Mouse (Mus musculus) liver (tissue): ENCODE results near the gene Sptan1.
A peak's percentile ranks its signal among the peaks of the same experiment; 100 is the strongest.

Experiments
- DNase-seq: peaks from one replicate; pipeline ENCODE4 v3.0.0-alpha.2; 2020; ENCODE audit warnings: mixed read lengths

The Sptan1 gene

DNA sequence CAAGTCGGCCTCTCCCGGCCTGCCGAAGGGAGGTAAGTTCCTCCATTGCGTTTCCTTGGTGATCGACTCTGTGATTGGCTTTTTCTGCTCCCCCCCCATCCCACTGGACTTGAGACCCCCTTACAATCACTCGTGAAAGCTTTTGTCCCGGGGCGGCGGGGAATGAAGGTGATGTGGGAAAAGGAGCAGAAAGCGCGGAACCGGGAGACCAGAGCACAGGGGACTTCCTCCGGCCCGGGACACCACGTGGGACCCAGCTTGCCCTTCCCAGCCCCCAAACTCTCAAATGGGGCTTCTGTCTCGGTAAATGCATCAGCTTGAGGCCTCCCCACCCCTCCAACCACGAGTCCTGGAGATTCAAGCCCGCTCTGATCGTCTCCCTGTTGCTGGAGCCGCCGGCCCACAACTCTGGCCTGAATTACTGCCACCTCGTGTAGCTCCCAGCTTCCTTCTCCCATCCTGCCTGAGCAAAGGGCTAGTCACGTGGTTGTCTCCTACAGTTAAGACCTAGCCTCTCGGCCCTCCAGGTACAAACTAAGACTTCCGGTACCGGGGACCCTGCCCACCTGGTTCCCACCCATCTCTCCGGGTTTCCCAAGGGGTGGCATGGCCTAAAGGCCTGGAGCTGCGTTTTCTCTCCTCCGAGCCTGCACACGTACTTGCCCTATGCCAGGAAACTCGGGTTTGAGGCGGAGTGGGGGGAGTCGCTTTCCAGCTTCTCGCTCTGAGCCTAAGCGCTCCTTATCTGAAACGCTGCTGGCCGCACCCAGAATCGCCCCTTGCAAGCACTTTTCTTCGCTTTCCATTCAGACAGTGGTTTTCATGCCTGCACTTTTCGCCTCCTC is 97.1 kb downstream of the Sptan1 start:
- DNase-seq: peak; percentile 81

DNA sequence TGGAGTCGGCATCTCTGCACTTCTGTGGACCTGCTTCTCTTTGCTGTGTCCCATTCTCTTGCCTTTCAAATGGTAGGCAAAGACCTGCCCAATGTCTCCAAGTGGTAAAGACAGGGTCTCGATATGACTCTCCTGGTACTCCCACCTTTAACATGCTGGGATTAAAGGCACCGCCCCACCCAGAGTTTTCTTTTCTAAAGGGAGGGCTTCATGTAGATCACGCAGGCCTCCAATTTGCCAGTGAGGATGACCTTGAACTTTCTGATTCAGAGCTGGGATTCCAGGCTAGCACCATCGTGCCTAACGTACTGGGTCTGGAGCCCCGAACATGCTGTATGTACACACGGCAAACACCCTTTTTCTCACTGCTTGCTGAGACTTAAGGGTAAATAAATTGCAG is 97.9 kb downstream of the Sptan1 start:
- no peak for DNase-seq

DNA sequence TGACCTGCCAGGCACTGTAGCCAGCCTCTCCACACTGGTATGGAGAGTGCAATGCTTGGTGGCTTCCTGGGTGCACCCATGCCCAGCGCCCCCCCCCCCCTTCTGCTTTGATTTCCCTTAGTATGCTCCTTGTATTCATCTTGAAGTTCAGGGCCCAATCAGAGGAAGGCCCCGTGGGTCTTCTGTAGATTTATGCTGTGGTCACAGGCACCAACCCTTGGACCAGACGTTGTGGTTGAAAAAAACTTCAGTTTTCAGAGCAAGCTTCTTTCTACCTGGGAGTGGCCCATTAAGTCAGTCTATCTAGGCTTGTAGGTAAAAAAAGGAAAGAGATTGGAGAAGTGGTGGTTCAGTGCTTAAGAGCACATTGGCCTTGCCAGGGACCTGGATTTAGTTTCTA is 98.4 kb downstream of the Sptan1 start:
- DNase-seq: no peak

DNA sequence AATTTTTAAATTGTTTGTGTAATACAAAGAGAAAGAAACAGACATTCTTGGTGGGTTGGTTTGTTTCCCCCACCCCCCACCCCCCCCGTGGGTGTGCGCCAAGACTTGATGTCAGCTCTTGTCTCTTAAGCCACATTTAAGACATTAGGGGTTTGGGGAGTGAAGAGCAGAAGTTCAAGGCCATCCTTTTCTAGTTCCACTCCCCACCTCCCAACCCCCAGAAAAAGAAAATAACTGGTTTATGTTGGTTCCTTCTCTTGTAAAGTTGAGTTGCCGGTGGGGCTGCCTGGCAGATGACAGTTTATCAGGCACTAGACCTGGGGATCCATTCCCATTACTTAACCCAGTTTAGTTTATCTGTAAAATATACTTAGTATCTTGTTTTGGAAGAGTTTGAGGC is 98.9 kb downstream of the Sptan1 start:
- no peak for DNase-seq

DNA sequence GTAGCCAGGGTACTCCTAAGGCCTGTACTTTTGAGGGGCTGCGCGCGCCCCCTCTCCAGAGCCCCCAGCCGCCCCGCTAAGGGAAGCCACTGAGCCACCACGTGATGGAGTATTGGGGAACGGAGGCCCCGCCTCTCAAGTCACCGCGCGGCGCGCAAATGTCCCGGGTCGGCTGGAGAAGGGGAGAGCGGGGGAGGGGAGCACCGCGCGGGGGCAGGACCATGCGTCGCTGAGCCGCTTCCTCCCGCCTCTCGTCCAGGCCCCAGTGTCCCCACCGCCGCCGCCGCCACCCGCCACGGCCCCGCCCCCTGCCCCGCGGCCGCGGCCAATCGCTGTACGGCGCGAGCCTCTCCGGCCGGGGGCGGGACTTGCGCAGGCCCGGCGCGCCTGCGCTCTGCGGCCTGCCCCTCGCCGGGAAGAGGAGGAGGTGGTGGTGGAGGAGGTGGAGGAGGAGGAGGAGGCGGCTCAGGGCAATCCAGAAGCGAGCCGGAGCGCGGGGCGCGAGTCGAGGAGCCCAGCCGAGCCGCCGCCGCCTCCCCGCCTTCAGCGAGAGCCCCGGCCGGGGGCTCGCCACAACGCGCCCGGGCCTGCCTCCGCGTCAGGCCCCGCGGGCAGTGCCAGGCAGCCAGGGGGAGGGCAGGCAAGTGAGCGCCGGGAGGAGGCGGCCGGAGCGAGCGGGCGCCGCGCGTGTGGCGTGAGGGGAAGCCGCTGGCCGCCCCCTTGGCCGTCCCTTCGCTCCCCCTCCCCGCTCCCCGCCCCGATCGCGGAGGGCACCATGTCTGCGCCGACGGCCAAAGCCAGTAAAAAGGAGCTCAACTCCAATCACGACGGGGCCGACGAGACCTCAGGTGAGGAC is 100.9 kb downstream of the Sptan1 start:
- DNase-seq: peak; percentile 97

DNA sequence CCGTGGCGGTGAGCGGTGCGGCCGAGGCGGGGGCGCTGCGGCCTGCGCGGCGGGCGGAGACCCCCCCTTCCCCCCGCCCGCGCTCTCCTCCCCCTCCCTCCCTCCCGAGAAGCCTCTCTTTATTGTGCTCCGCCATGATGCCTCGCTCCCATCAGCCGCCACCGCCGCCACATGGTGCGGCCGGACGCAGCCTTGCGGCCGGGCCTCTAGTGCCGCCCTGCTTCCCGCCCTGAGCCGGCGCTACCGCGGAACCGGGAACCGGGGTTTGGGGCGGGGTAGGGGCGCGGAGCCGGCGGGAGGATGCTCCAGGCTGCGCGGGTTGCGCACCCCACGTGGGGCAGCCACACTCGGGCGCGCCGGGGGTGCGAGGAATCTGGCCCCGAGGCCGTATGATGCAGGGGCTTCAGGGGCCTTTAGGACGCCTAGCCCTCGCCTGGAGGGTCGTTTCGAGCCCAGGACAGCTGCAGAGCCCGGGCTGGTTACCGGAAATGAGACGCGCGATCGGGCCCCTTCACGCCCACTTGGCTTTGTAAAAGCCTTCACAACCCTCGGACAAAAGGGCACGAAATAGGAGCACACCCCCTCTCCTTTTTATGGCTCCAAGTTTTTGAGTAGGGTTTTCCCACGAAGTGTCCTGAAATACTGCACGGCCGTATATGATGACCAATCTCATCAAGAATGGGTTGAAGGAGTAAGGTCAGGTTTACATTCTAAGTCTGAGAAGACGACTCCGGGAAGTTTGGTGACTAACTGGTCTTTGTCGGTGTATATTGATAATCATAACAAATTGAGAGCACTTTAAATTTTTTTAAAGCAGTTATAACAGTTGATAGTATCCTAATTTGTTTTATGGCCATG is 101.9 kb downstream of the Sptan1 start:
- DNase-seq: peak; percentile 58

DNA sequence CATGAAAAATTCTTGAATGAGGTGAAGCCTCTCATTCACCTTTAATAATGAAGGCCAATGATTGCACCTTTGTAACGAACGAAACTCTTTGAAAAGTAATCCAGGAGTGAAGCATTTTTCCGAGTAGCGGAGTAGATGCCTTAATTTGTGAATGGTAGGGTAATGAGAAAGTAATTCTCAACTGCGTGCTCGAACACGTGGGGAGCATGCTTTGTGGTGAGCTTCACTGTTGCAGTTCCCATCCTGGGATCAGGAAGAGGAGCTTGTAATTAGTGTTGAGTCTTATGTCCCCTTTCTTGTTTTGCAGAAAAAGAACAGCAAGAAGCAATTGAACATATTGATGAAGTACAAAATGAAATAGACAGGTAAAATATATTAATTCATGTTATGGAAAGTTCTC is 102.6 kb downstream of the Sptan1 start:
- no peak for DNase-seq

DNA sequence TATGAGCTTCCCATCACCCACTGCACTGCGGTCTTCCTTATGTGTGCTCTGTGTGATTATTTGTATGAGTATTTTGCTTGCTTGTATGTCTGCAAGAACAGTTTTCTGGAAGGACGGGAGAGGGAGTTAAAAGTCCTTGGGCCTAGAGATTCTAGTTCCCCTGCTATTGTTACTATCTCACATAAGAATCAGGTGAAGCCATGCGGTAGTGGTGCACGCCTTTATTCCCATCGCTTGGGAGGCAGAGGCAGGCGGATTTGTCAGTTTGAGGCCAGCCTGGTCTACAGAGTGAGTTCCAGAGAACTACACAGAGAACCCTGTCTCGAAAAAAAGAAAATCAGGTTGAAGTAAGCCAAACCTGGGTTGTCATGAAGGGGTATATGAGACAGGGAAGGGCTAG is 107.5 kb downstream of the Sptan1 start:
- DNase-seq: no peak

DNA sequence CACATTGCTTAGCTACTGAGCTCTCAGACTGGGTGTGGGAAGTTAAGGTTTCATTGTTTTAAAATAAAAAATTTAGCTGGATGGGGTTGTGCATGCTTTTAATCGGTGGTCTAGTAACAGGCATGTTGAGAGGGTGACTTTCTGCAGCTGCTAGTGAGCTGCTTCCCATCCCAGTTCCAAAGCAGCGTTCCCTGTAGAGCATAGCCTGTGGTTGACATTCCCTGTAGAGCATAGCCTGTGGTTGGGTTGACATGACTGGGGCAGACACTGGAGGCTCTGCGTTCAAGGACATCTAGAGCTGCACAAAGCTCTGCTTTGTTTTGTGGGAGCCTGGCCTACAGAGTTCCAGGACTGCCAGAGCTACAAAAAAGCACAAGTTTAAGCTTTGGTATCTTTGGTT is 107.9 kb downstream of the Sptan1 start:
- no peak for DNase-seq

DNA sequence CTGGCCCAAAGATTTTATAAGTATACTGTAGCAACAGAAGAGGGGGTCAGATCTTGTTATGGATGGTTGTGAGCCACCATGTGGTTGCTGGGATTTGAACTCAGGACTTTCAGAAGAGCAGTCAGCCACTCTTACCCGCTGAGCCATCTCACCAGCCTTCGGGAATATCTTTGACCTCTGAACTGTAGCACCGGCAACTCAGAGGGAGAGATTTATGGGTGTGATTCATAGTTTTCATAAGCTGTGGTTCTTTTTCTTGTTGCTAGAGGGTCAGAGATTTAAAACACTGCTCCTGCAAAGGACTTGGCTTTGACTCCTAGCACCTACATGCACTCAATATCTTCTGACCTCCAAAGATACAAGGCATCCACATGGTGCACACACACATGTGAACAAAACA is 110.3 kb downstream of the Sptan1 start:
- no peak for DNase-seq

DNA sequence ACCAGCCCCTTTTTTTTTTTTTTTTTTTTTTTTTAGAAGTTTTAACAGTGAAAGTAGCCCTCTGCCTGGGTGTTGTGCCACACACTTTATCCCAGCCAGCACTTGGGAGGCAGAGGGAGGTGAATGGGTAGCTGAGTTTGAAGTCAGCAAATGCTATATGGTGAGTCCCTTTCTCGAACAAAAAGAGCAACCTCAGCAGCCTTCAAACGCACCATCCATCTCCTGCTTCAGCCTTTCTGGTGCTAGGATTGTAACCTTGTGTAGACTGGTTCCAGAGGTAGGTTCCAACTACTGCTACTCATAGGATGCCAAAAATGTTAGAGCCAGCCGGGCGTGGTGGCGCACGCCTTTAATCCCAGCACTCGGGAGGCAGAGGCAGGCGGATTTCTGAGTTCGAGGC is 111.1 kb downstream of the Sptan1 start:
- DNase-seq: no peak

DNA sequence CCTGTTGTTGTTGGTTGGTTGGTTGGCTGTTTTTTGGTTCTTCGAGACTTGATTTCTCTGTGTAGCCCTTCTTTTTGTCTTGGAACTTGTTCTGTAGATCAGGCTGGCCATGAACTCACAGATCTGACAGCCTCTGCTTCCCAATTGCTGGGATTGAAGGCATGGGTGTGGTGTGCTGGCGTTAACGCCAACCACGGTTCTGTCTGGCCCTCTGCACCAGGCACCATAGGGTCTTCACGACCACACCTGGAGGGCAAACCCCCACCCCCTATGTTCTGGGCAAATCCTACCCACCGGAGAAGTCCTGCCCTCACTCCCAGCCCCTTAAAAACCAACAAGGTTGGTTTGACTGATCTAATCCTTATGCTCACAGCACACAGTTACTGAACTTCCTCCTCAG is 111.6 kb downstream of the Sptan1 start:
- no peak for DNase-seq

DNA sequence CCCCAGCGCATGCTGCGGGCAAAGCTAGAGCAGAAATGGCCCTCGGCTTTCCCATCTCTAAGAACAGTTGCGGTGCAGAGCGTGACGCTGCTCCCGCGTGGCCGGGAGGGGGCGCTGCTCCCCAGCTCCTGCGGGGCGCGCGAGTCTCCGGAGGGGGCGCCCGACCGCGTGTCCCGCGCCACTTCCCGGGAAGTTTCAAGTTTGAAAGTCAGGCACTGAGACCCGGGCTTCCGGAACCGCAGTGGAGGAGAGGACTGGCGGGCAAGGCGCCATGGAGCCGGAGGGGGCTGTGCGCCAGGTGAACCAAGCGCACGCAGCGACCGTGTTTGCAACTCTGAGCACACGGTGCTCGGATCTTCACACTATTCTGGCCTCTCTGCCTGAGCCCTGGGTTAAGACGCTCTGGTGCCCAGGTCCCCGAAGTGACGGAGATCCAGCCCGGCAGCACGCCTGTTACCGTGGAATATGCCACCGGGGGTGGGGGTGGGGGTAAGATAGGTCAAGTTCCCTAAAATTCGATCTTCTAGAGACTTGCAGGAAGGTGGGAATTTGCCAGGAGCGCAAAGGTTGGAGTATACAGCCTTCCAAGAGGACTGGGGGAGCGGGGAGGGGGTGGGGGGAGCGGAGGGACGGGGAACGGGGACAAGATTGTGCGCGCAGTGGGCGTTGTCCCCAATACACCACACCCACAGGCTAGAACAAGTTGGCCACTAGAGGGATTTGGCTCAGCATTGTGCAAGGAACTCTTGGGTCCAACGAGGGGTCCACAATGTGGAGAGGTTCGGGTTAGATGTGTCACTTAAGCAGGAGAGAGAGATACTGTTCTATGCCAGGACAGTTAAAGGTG is 112.4 kb downstream of the Sptan1 start, which contains the start of gene Pkn3:
Gene Pkn3 (plus strand): TSS at position 183 of the 847 bp plus-strand sequence.
- peak; percentile 84 for DNase-seq

DNA sequence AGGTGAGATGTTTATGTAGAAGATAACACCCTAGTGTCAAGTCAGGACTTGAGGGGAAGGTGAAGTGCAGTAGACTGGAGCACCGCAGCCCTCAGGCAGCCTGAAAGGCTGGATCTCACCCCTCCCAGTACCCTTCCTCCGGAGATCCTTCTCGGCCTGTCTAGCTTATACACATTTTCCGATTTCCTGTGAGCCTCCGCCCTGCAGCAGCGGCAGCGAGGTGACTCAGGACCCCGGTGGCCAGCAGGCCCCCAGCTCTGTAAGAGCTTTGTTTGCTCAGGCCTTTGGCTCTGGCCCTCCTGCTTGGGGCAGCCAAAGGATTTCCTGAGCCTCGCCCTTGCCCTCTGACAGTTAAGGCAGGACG is 113.0 kb downstream of the Sptan1 start:
- no peak for DNase-seq

DNA sequence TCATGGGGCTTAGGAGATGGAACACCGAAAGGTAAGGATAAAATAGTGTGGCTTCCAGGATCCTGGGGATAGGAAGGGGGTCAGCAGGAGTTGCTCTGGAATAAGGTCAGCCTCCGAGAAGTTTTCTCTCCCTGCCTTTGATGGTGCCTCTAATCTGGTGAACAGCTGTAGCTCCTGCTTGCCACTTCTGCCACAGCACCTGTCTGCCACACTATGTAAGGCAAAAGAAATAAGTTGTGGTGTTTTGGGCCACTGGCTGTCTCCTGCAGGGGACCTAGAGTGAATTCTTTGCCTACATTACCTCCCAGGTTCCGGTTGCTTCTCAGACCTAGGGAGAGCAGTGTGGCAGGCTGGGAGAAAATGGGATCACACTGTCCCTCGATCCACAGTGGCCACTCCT is 113.4 kb downstream of the Sptan1 start:
- DNase-seq: no peak

DNA sequence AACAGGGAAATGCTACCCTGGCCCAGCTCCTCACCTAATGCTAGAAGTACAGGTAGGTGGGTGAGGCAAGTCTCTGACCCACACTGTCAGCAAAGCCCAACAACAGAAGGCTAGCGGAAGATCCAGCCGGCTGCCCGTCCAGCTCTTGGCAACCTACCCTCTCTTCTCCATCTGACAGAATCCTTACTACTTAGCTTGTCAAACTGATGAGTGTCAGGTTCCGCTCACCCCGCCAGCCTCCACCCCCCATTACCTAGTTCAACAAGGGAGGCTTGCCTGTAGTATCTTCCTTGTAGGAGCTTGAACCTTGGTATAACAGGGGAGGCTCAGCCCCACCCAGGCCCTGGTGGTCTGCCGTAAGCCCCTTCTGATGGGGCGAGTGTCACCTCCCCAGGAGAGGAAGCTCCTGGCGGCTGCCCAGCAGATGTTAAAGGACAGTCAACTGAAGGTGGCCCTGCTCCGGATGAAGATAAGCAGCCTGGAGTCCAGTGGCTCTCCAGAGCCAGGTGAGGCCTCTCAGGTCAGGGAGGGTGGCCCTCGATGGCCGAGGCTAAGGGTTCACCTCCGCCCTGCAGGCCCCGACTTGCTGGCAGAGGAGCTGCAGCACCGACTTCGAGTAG is 114.9 kb downstream of the Sptan1 start:
- DNase-seq: no peak
